Mouse (Mus musculus): ENCODE data around the gene B4galt1. TPM values are rescaled to one million over a fixed set of nuclear protein-coding genes. Genes with fewer than 3 reads are reported as not detected.

B4galt1 gene
- polyA plus RNA-seq, 1 experiment, result 40.7 TPM

DNA sequence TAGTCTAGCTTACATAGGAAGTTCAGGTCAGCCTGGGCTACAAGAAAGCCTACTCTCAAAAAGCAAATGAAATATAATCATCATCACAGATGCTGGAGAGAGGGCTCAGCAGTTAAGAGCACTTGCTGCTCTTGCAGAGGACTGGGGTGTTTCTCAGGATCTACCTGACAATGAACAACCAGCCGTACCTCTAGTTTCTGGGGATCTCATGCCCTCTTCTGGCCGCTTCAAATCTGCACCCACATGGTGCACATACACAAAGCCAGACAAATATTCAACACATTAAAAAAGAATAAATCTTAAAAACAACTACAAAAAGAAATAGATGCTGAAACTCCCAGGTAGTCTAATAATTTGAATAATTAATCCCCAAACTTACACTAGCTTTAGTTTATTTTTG is 41.8 kb upstream of the B4galt1 start:
- TF ChIP-seq POLR2A (IDR thresholded peaks at IDR 0.05; ENCODE audit: insufficient read depth, low read length), result no peak
- no peak for TF ChIP-seq EP300 (IDR thresholded peaks at IDR 0.05; ENCODE audit: insufficient read depth, low read depth, low read length)
- TF ChIP-seq CTCF (IDR thresholded peaks at IDR 0.05; ENCODE audit: low read depth, low read length), result no peak
- H3K9ac ChIP-seq (ENCODE audit: low read depth, poor library complexity, severe bottlenecking), result no peak overlapping the region
- H3K4me1 ChIP-seq (ENCODE audit: control insufficient read depth, insufficient read depth, low read length), result no peaks in the 10 kb centered on the region
- no peaks in the 10 kb centered on the region for H3K27me3 ChIP-seq (ENCODE audit: control insufficient read depth, insufficient read depth, low read length, poor library complexity, severe bottlenecking)
- no peaks in the 10 kb centered on the region for H3K36me3 ChIP-seq (ENCODE audit: control insufficient read depth, insufficient read depth, low read length, poor library complexity, severe bottlenecking)
- no peak overlapping the region for H3K27ac ChIP-seq (ENCODE audit: insufficient read depth, low read length)
- H3K9me3 ChIP-seq (replicated peaks; ENCODE audit: control insufficient read depth, insufficient read depth, low read length, poor library complexity, severe bottlenecking), result peaks cover 5% of the 10 kb centered on the region; the same call in 1 of the 2 replicates
- H3K4me3 ChIP-seq (ENCODE audit: low read depth, low read length), result no peak overlapping the region

DNA sequence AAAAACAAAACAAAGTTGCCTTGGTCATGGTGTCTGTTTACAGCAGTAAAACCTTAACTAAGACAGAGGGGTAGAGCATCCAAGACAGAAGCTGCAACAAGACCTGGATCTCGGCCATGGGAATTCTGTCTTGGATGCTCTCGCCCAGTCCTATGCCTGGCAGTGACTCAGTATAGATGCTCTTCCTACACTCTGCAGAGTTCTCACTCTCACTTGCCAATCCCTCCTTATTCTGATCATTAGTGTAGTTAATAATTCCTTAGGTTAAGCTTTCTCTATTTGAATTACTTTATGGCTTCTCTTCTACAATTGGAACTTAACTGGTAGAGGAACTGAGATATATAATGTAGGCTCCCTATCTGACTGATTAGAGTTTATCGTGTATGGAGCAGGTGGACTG is 41.3 kb upstream of the B4galt1 start:
- Histone ChIP-seq H3K9ac (ENCODE audit: low read depth, poor library complexity, severe bottlenecking) (no peak overlapping the region), H3K9me3 (replicated peaks; ENCODE audit: control insufficient read depth, insufficient read depth, low read length, poor library complexity, severe bottlenecking) (peaks cover 3% of the 10 kb centered on the region; the same call in 1 of the 2 replicates), H3K27me3 (ENCODE audit: control insufficient read depth, insufficient read depth, low read length, poor library complexity, severe bottlenecking) (no peaks in the 10 kb centered on the region), H3K4me3 (ENCODE audit: low read depth, low read length) (no peak overlapping the region), H3K36me3 (ENCODE audit: control insufficient read depth, insufficient read depth, low read length, poor library complexity, severe bottlenecking) (no peaks in the 10 kb centered on the region), H3K27ac (ENCODE audit: insufficient read depth, low read length) (no peak overlapping the region), H3K4me1 (ENCODE audit: control insufficient read depth, insufficient read depth, low read length) (no peaks in the 10 kb centered on the region)
- TF ChIP-seq EP300 (IDR thresholded peaks at IDR 0.05; ENCODE audit: insufficient read depth, low read depth, low read length) (no peak), POLR2A (IDR thresholded peaks at IDR 0.05; ENCODE audit: insufficient read depth, low read length) (no peak), CTCF (IDR thresholded peaks at IDR 0.05; ENCODE audit: low read depth, low read length) (no peak)

DNA sequence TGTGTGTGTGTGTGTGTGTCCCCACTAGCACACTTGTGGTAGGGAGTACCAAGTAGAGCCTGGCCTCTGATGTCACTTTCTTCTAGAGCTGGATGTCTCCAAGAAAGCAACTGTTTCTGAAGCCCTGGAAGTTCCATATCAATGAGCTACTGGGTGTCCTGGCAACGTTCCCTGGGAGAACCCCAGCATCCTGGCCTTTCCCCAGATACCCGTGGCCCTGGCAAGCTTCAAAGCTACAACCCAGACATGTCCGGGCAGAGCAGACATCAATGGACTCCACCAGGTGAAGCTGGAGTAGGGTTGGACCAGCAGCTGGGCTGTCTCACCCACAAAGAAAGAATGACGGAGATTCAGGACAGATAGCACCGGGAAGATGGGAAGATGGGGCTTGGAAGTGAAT is 37.4 kb upstream of the B4galt1 start:
- Histone ChIP-seq H3K27ac (ENCODE audit: insufficient read depth, low read length) (no peak overlapping the region), H3K27me3 (ENCODE audit: control insufficient read depth, insufficient read depth, low read length, poor library complexity, severe bottlenecking) (no peaks in the 10 kb centered on the region), H3K4me1 (ENCODE audit: control insufficient read depth, insufficient read depth, low read length) (no peaks in the 10 kb centered on the region), H3K4me3 (ENCODE audit: low read depth, low read length) (no peak overlapping the region), H3K9ac (ENCODE audit: low read depth, poor library complexity, severe bottlenecking) (no peak overlapping the region), H3K9me3 (replicated peaks; ENCODE audit: control insufficient read depth, insufficient read depth, low read length, poor library complexity, severe bottlenecking) (no peaks in the 10 kb centered on the region), H3K36me3 (ENCODE audit: control insufficient read depth, insufficient read depth, low read length, poor library complexity, severe bottlenecking) (no peaks in the 10 kb centered on the region)
- TF ChIP-seq POLR2A (IDR thresholded peaks at IDR 0.05; ENCODE audit: insufficient read depth, low read length) (no peak), EP300 (IDR thresholded peaks at IDR 0.05; ENCODE audit: insufficient read depth, low read depth, low read length) (no peak), CTCF (IDR thresholded peaks at IDR 0.05; ENCODE audit: low read depth, low read length) (no peak)

DNA sequence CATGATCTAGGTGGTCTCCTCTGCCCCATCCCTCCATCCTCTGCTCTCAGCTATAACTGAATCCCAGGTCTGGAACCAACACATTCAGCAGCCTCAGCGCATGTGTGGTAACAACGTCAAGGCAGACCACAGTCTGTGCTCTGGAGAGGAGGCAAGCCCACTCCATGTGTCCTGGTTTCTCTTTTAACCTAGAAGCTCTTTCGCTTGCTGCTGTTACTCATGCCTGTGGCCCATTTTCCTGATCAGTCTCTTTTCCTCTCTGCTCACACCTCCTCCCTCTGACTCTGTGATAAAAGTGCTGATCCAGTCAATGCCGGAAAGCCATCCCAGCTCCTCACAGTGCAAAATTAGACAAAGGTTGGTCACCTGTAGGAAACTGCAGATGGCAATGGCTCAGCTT is 36.2 kb upstream of the B4galt1 start:
- no peaks in the 10 kb centered on the region for H3K9me3 ChIP-seq (replicated peaks; ENCODE audit: control insufficient read depth, insufficient read depth, low read length, poor library complexity, severe bottlenecking)
- H3K4me3 ChIP-seq (ENCODE audit: low read depth, low read length), result no peak overlapping the region
- no peaks in the 10 kb centered on the region for H3K27me3 ChIP-seq (ENCODE audit: control insufficient read depth, insufficient read depth, low read length, poor library complexity, severe bottlenecking)
- H3K27ac ChIP-seq (ENCODE audit: insufficient read depth, low read length), result no peak overlapping the region
- no peak for TF ChIP-seq CTCF (IDR thresholded peaks at IDR 0.05; ENCODE audit: low read depth, low read length)
- no peak for TF ChIP-seq EP300 (IDR thresholded peaks at IDR 0.05; ENCODE audit: insufficient read depth, low read depth, low read length)
- TF ChIP-seq POLR2A (IDR thresholded peaks at IDR 0.05; ENCODE audit: insufficient read depth, low read length), result no peak
- no peaks in the 10 kb centered on the region for H3K4me1 ChIP-seq (ENCODE audit: control insufficient read depth, insufficient read depth, low read length)
- H3K36me3 ChIP-seq (ENCODE audit: control insufficient read depth, insufficient read depth, low read length, poor library complexity, severe bottlenecking), result no peaks in the 10 kb centered on the region
- H3K9ac ChIP-seq (ENCODE audit: low read depth, poor library complexity, severe bottlenecking), result no peak overlapping the region

DNA sequence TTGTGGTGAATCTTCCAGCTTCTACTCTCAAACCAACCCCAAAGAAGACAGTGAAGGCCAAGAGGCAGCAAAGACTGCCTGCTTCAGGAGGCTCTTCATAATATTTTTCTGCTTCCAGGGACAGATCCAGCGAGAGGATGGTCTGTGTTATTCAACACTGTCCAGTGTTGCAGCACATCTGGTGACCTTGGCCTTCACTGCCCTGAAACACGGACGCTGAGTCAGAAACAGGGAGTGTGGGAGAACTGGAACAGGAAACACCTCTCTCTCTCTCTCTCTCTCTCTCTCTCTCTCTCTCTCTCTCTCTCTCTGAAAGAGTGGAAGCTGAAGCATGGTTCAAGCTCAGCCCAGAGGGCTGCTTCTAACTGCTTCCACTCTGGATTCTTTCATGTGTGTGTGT is 35.4 kb upstream of the B4galt1 start:
- Histone ChIP-seq H3K27ac (ENCODE audit: insufficient read depth, low read length) (no peak overlapping the region), H3K4me1 (ENCODE audit: control insufficient read depth, insufficient read depth, low read length) (no peaks in the 10 kb centered on the region), H3K4me3 (ENCODE audit: low read depth, low read length) (no peak overlapping the region), H3K9ac (ENCODE audit: low read depth, poor library complexity, severe bottlenecking) (no peak overlapping the region), H3K9me3 (replicated peaks; ENCODE audit: control insufficient read depth, insufficient read depth, low read length, poor library complexity, severe bottlenecking) (no peaks in the 10 kb centered on the region), H3K36me3 (ENCODE audit: control insufficient read depth, insufficient read depth, low read length, poor library complexity, severe bottlenecking) (no peaks in the 10 kb centered on the region), H3K27me3 (ENCODE audit: control insufficient read depth, insufficient read depth, low read length, poor library complexity, severe bottlenecking) (no peaks in the 10 kb centered on the region)
- TF ChIP-seq EP300 (IDR thresholded peaks at IDR 0.05; ENCODE audit: insufficient read depth, low read depth, low read length) (no peak), CTCF (IDR thresholded peaks at IDR 0.05; ENCODE audit: low read depth, low read length) (no peak), POLR2A (IDR thresholded peaks at IDR 0.05; ENCODE audit: insufficient read depth, low read length) (no peak)

DNA sequence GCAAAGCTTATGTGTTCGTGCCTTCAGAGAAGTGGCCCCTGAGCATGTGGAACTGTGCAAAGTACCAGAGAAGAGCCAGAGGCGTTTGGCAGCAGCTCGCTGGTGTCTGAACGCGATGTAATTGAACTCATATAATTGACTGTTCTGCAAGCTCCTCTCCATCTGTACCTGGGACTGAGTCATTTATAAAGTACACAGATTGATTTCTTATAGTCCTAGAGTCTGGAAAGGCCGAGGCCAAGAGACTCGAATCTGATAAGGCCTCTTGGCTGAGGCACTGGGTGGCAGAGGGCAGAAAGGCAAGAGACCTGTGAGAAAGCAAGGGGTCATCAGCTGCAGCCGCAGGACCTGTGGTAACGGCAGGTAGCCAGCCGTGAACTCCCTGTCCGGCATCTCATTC is 35.0 kb upstream of the B4galt1 start:
- Histone ChIP-seq H3K27me3 (ENCODE audit: control insufficient read depth, insufficient read depth, low read length, poor library complexity, severe bottlenecking) (no peaks in the 10 kb centered on the region), H3K36me3 (ENCODE audit: control insufficient read depth, insufficient read depth, low read length, poor library complexity, severe bottlenecking) (no peaks in the 10 kb centered on the region), H3K4me3 (ENCODE audit: low read depth, low read length) (no peak overlapping the region), H3K9ac (ENCODE audit: low read depth, poor library complexity, severe bottlenecking) (no peak overlapping the region), H3K4me1 (ENCODE audit: control insufficient read depth, insufficient read depth, low read length) (no peaks in the 10 kb centered on the region), H3K9me3 (replicated peaks; ENCODE audit: control insufficient read depth, insufficient read depth, low read length, poor library complexity, severe bottlenecking) (no peaks in the 10 kb centered on the region), H3K27ac (ENCODE audit: insufficient read depth, low read length) (no peak overlapping the region)
- TF ChIP-seq EP300 (IDR thresholded peaks at IDR 0.05; ENCODE audit: insufficient read depth, low read depth, low read length) (no peak), POLR2A (IDR thresholded peaks at IDR 0.05; ENCODE audit: insufficient read depth, low read length) (no peak), CTCF (IDR thresholded peaks at IDR 0.05; ENCODE audit: low read depth, low read length) (no peak)

Measured in ES-Bruce4 (cell line).